Mouse (Mus musculus) c-Kit-positive CD71-negative TER-119-negative erythroid progenitor cells, embryonic 14.5 days (primary cell): ENCODE measurements around the gene Brip1.
"Not testable (repeated sequence)": the region's sequence is repeated elsewhere in the genome, so short reads cannot be mapped to it uniquely, and the experiment has no call there.

Source experiments
- DNase-seq: peaks from one replicate; pipeline ENCODE4 v3.0.0-alpha.2; 2013; ENCODE audit warnings: low read depth

Brip1 gene

DNA sequence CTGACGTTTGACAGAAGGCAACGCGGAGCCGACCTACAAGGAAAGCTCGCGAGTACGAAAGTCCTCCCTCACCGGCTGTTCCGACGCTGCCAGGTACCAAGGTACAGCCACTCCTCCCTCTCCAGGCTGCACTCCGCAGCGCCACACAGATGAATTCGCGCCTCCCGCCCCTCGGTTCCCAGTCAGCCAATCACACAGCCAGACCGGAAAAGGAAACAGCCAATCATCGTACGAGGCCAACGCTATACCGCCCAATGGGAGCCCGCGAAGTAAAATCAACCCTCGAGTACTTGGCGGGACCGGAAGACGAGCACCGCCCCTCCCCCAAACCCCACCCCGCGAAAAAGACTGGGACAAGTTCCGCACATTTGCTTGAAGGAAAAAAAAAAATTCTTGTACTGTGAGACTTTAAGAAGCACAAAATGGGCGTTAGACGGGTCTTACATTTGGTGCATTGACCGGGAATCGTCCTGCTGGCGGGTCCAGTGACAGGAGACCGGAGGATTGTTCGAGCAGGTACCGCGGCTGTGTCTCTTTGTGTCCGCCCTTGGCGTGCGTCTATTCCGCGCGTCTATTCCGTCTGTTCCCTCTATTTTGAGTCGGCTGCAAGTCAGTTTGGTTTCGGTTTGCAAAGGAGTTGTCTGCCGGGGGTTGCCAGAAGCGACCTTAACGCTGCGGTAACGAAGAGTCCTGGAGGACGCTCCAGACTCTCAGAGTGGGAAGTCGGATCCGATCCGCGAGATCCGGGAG is at the start of gene Brip1:
Brip1 (minus strand) TSS at position 157 of the 750 bp plus-strand sequence.
- DNase-seq, result peak; percentile 97

GRCm38 (mm10) chr11:86232446-86232845 is 31.5 kb upstream of the Brip1 start:
- DNase-seq, result no peak

DNA sequence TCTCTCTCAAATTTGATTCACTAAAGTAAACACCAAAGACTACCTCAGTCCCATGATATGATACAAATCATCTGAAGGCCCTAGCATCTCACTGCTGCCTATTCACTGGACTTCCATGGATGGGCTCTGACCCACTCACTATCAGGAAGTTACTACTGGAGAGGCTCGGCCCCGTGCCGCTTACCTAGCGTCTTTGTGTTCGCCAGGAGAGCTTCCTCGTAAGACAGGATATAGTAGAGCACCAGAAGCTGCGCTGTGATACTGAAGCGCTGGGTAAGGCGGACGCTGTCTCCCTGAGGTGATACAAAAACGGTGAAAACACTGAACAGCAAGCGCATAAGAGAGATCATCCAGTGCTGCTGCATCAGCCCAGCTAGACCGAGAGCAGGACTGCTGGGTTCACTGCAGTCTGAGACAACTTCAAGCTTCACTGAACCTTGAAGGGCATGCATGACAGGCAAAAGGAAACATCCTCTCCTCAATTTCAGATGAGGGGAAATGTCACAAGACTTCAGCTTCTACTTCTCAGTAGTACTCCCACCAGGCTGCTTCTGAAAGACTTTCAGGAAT is 30.9 kb upstream of the Brip1 start:
- no peak for DNase-seq

DNA sequence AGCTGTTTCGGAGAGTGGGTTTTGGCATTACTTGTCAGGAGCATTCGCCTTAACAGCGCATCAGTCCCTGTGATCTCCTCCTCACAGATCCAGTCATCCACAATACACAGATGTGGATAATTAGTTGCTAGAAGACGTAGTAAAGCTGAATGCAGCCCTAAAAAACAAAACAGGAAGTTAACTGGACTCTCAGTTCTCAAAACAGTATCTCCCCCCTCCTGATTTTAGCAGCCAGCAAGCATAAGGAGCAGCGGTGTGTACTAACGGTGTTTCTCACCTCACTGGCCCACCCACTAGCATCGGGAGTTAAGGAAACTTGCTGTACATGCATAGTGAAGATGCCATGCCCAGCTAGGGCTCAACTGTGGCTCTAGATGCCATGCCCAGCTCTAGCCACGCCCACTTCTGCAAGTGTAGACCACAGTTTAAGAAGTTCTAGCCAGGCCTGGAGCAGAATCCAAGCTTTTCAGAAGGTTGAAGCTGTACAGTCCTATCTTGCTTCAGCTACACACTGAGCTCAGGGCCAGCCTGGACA is 25.7 kb upstream of the Brip1 start:
- DNase-seq, result no peak

DNA sequence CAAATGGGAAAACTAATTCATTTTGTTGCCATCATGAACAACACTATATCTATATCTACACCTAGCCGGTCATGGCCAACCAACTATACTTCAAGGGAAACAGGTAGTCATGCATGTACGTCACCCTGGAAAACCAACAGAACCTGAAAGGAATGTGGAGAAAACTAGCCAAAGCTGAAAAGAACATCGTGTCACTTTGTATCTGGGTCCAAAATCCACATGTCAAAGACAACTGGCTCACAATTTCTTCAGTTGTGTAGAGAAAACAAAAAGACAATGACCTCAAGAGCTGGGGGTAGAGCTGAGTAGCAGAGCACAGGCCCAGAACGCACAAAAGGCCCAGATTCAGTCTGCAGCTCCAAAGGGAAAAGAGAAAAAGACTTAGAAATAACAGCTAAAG is 24.8 kb upstream of the Brip1 start:
- DNase-seq, result no peak

GRCm38 (mm10) chr11:86211803-86212202 is 10.8 kb upstream of the Brip1 start:
- no peak for DNase-seq

DNA sequence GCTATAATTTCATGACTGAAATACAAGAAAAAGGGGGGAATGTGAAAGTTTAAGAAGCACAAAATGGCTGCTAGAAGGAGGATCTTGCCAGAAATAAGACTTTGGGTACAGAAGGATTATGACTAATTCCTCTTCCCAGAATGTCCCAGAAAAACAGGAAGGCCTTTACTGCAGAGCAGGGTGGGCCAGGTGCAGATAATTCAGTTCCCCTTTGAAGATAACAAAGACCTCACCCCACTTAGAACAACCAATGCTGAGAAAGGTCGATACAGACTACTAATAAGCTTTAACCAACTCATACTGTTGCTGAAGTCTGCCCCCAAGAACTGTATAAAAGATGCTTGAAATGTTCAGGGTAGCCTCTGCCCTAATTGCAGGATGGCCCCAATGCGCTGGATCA is 8.1 kb upstream of the Brip1 start:
- DNase-seq, result no peak

GRCm38 (mm10) chr11:86205876-86206275 is 4.9 kb upstream of the Brip1 start:
- no peak for DNase-seq

DNA sequence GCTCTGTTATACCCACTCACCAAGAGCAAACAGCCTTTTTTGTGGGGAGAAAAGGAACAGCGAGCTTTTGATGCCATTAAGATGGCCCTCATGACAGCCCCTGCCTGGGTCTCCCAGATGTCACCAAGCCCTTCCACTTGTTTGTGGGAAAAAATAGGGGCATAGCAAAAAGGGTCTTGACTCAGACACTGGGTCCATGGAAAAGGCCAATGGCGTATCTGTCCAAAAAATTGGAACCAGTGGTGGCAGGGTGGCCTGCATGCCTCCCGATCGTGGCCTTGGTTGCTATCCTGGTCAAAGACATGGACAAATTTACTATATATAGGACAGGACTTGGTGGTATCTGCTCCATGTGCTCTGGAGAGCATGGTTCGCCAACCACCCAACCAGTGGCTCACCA is 4.0 kb upstream of the Brip1 start:
- no peak for DNase-seq

DNA sequence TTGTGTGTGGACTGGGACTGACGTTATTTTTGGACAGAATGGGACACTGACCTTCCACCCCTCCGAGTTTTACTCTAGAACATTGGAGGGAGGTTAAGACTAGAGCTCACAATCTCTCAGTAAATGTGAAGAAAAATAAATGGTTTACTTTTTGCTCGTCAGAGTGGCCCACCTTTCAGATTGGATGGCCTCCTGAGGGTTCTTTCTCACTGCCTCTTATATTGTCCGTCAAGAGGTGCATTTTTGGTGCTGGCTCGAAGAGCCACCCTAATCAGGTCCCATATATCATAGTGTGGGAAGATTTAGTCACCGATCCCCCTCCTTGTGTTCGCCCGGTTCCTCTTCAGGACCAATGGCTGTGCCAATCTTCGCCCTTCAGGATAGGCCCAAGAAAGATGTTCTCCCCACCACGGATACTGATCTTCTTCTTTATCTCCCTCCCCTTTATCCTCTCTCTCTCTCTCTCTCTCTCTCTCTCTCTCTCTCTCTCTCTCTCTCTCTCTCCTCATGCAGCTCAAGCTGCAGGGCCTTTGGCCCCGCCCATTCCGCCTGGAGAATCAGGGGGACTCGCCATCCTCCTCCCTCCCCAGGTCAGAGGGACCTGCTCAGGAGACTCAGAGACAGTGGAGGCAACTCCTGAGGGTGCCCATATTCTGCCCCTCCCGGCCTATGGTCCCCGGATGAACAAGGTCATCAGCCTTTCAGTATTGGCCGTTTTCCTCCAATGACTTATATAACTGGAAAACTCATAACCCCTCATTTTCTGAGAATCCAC is 1.1 kb upstream of the Brip1 start:
- no peak for DNase-seq

DNA sequence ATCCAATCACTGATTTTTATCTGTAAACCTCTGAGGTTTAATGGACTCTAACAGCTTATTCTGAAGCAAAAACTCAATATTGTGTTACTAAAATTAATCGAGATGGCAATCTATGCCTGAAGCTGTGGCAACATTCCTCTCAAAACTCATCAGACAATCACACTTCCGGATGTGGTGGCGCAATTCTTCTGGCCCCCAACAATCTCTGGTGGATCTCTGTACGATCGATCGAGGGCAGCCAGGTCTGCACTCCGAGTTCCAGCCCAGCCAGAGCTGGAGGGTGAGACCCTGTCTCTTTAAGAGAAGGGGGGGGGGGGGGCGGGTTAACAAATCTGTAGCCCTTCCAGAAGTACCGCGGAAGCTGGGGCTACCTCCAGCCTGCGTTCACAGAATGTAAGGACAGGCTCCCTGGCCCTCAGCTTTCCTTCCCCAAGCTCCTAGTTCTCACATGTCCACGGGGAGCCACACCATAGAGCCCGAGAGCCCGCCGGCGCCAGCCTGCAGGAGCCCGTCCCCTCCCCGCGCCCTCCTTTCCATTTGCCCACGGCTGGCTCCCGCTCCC is 452 bp downstream of the Brip1 start:
- no peak for DNase-seq

DNA sequence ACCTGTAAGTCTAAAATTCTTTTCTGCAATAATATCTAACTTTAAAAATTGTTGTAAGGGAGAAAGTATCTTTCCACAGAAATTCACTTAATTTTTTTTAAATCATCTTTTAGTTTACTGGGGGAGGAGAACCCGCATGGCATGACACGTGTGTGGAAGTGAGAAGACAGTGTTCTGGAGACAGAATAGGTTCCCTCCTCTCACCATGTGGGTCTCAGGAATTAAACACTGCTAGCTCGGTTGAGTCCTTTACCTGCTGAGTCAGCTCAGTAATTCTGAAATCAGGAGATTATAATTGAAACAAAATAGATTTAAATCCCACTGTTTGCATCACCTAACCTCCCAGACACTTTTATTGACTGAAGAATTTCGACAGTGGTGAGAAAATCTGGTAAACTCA is 1.3 kb downstream of the Brip1 start:
- no peak for DNase-seq

GRCm38 (mm10) chr11:86185224-86185623 is 15.8 kb downstream of the Brip1 start:
- not testable (repeated sequence) for DNase-seq

- no peak for DNase-seq
Observed at GRCm38 (mm10) chr11:86175833-86176232, 25.2 kb downstream of the Brip1 start.

DNA sequence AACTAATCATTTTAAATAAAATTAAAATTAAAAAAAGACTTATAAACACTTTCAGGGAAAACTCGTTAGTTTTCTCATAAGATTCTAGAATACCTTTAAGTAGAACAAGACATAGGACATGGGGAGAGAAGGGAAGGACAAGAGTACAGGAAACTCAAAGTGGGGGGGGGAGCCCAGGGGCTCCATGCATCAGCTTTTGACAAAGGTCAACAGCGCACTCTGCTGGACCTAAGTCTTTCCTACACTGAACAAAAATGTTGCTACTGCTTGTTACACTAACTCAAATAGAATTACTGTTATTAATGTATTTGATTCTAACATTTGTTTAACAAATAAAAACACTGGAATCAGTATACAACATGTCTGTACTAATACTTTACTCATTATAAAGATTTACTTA is 26.8 kb downstream of the Brip1 start:
- peak; percentile 26 for DNase-seq

DNA sequence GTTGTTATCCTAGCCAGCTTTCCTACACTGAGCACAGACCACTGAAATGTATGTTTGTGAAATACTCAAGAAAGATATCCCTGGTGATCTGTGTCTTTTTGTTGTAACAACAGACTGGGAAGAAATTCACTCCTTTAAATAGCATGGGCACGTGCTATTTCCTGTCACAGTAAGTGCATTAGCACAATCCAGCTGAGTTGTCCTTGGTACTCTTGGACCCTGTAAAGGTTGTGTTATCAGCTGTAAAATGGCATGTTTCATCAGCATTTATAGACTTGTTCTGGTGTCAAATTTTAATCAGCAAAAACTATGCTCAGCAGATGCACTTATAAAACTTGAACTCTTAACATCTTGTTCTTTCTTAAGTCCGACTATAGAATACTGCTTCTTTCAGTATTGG is 30.2 kb downstream of the Brip1 start:
- no peak for DNase-seq

- no peak for DNase-seq
Observed at GRCm38 (mm10) chr11:86160251-86160650, 40.7 kb downstream of the Brip1 start.

- no peak for DNase-seq
Observed at GRCm38 (mm10) chr11:86158950-86159349, 42.0 kb downstream of the Brip1 start.

DNA sequence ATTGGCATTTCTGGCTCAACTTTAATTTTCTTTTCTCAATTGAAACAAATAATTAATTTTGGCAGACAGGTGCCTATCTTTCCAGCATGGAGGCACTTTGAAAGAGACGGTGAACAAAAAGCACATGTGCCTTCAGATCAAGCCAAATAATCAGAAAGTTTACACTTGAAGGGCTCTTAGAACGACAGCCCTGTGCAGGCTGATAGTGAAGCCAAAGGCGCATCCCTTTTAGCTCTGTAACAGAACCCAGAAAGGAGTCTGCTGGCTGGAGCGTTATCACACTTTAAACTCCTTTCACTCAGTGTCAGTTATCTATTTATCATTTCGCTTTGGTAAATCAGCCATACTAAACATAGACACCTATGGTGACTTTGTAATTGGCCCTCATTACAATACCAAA is 45.4 kb downstream of the Brip1 start:
- DNase-seq, result no peak

- no peak for DNase-seq
Observed at GRCm38 (mm10) chr11:86131324-86131723, 69.7 kb downstream of the Brip1 start.

DNA sequence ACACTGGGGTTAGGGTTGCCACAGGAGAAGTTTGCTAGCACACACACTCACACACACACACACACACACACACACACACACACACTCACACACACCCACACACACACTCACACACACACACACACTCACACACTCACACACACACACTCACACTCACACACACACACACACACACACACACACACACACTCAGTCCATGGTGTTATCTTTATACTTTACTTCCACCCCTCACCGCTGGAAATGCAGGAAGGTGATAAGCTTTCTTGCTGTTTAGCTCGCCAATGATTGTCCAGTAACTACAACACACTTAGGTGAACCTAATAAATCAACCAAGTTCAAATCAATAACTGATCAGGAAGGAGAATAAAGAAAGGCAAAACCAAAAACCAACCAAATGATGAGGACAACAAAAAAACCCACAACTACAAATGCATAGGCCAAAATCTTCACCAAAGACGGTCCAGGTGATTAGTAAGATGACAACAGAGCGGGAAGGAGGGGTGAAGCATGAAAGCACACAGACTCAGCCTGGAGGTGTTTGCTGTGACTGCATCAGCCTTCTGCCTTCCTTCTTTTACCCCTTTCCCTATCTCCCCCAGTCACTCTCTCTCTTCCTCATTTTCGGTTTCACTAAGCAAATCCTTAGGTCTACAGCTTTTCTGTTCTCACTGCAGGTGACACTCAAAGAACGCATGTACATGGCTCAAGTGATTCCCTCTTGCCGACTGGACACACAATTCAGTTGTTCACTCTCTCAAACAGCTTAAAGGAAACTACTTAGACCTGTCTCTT is 83.7 kb downstream of the Brip1 start:
- no peak for DNase-seq

DNA sequence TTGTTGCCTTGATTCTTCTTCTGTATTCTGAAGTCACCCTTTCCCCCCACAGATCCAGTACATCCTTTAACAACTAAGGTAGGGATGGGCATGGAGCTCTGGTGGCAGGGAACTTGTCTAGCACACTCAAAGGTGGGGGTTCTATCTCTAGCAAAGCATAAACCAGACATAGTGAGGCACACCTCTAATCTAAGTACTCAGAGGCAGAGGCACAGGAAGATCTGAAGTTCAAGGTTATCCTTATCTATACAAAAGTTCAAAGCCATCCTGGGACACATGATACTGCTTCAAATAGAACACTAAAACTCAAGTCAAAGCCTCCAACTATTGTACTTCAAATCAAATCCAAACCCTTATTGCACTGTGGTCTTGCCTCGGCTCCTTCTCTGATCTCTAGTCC is 85.0 kb downstream of the Brip1 start:
- DNase-seq, result no peak
